8 mouse cellular contexts compared by ENCODE assay signal in genomic region chr17:27856265-27856797, GRCm38 (mm10). TPM values are rescaled to one million over a fixed set of nuclear protein-coding genes. Genes with fewer than 3 reads are reported as not detected.
DNase-seq lines count a peak whose midpoint lies in the region; ATAC-seq lines count a peak whose summit lies in the region.

Gene Uhrf1bp1, plus strand, starts transcription at chr17:27856441.

- peak within 1 kb of the TSS; percentile 85 for H3K4me3 ChIP-seq in hindbrain, embryonic 13.5 days

- H3K4me1 ChIP-seq in hindbrain, embryonic 13.5 days (replicated peaks): peaks cover 30% of the 10 kb centered on the region

- under 1% methylated on average over 48 of the region's 54 CpGs for WGBS in hindbrain, embryonic 13.5 days

- H3K9me3 ChIP-seq in hindbrain, embryonic 13.5 days: no peaks in the 10 kb centered on the region

- peak; percentile 82 for DNase-seq in R1 (ENCODE audit: low read depth, low spot score)
- DNase-seq in cerebellum, postnatal 14 days: peak; percentile 87 to 90
- peak; percentile 42 to 57 for DNase-seq in frontal cortex, postnatal 25 days (ENCODE audit: low spot score in 2 of 2)
- peak; percentile 66 to 73 for DNase-seq in layer of hippocampus, postnatal 25 days (ENCODE audit: extremely low spot score in 1 of 2, low spot score in 1 of 2)
- peak; percentile 86 for DNase-seq in lung, postnatal 14 days
- peak; percentile 72 for DNase-seq in retina, adult 2 months (ENCODE audit: low read depth, low spot score)
- DNase-seq in thymus, postnatal 25 days: peak; percentile 73

- peaks cover 30% of the 10 kb centered on the region for H3K36me3 ChIP-seq in hindbrain, embryonic 13.5 days

- no peaks in the 10 kb centered on the region for H3K27me3 ChIP-seq in hindbrain, embryonic 13.5 days

- peak within 1 kb of the TSS; percentile 91 for H3K9ac ChIP-seq in hindbrain, embryonic 13.5 days

- H3K4me2 ChIP-seq in hindbrain, embryonic 13.5 days: peak within 1 kb of the TSS; percentile 80

- peak; percentile 75 for ATAC-seq in hindbrain, embryonic 13.5 days (ENCODE audit: low FRiP score)

- peak within 1 kb of the TSS; percentile 89 for H3K27ac ChIP-seq in hindbrain, embryonic 13.5 days

RNA-seq across cellular contexts. Expression of gene Uhrf1bp1, which starts in this region (rescaled TPM):
- polyA plus RNA-seq in hindbrain, embryonic 13.5 days (2015; fragmentation: Nextera tagmentation; extraction: Ambion mirVana): 5.6 and 6.7 TPM in 2 replicates
- 10 to 100 TPM; 16.3 to 16.5 TPM for total RNA-seq in layer of hippocampus, postnatal 25 days (2021)

Comparison
In these comparisons a context has a peak if more than half of its experiments do, and no peak if none do; other contexts are left out.
1. Peak in every context shown above with its lines: DNase-seq, ATAC-seq, H3K4me3 ChIP-seq and H3K27ac ChIP-seq.